Mouse (Mus musculus): ENCODE results near the gene Klc1. TPM values are rescaled to one million over a fixed set of nuclear protein-coding genes. Genes with fewer than 3 reads are reported as not detected.

Gene Klc1
- total RNA-seq, 2 experiments from 2014 or later: 901 to 907 TPM

- intact Hi-C loops (cut with DNase I): no loop called here
Observed at GRCm38 (mm10) chr12:111798493-111798892, 39.8 kb downstream of the Klc1 start.

GRCm38 (mm10) chr12:111800459-111801183 is 42.0 kb downstream of the Klc1 start:
- no peak for DNase-seq (ENCODE audit: extremely low spot score in 1 of 2, low spot score in 2 of 2)
- intact Hi-C loops (cut with DNase I): no loop called here

More at GRCm38 (mm10) chr12:111798493-111798892, 39.8 kb downstream of the Klc1 start:
- DNase-seq (ENCODE audit: extremely low spot score in 1 of 2, low spot score in 2 of 2): no peak

GRCm38 (mm10) chr12:111803538-111803937 is 44.9 kb downstream of the Klc1 start:
- DNase-seq (ENCODE audit: extremely low spot score in 1 of 2, low spot score in 2 of 2): no peak
- intact Hi-C loops (cut with DNase I): no loop called here

GRCm38 (mm10) chr12:111808775-111809174 is 50.1 kb downstream of the Klc1 start:
- intact Hi-C loops (cut with DNase I): no loop called here
- DNase-seq (ENCODE audit: extremely low spot score in 1 of 2, low spot score in 2 of 2): no peak

GRCm38 (mm10) chr12:111809762-111810161 is 51.1 kb downstream of the Klc1 start:
- intact Hi-C loops (cut with DNase I): no loop called here
- DNase-seq (ENCODE audit: extremely low spot score in 1 of 2, low spot score in 2 of 2): peak; percentile 56 to 85

- intact Hi-C loops (cut with DNase I): no loop called here
- DNase-seq (ENCODE audit: extremely low spot score in 1 of 2, low spot score in 2 of 2): no peak
Observed at GRCm38 (mm10) chr12:111812075-111812474, 53.4 kb downstream of the Klc1 start.

GRCm38 (mm10) chr12:111812611-111813010 is 54.0 kb downstream of the Klc1 start:
- DNase-seq (ENCODE audit: extremely low spot score in 1 of 2, low spot score in 2 of 2): no peak
- intact Hi-C loops (cut with DNase I): no loop called here

GRCm38 (mm10) chr12:111813111-111813765 is 54.6 kb downstream of the Klc1 start:
- no peak for DNase-seq (ENCODE audit: extremely low spot score in 1 of 2, low spot score in 2 of 2)
- intact Hi-C loops (cut with DNase I): no loop called here

- DNase-seq (ENCODE audit: extremely low spot score in 1 of 2, low spot score in 2 of 2): peak; percentile 99
Observed at GRCm38 (mm10) chr12:111813766-111814617, 55.3 kb downstream of the Klc1 start, which contains the start of the genes Xrcc3 and Zfyve21. Xrcc3 (minus strand) TSS chr12:111813873. Zfyve21 (plus strand) TSS chr12:111814170.

GRCm38 (mm10) chr12:111814769-111815762 is 56.4 kb downstream of the Klc1 start:
- intact Hi-C loops (cut with DNase I): no loop called here
- DNase-seq (ENCODE audit: extremely low spot score in 1 of 2, low spot score in 2 of 2): no peak

More at GRCm38 (mm10) chr12:111813766-111814617, 55.3 kb downstream of the Klc1 start, which contains the start of the genes Xrcc3 and Zfyve21:
- intact Hi-C loops (cut with DNase I): no loop called here

- peak; percentile 33 to 61 for DNase-seq (ENCODE audit: extremely low spot score in 1 of 2, low spot score in 2 of 2)
- intact Hi-C loops (cut with DNase I): no loop called here
Observed at GRCm38 (mm10) chr12:111816528-111816927, 57.9 kb downstream of the Klc1 start.

GRCm38 (mm10) chr12:111816967-111817366 is 58.3 kb downstream of the Klc1 start:
- DNase-seq (ENCODE audit: extremely low spot score in 1 of 2, low spot score in 2 of 2): no peak
- intact Hi-C loops (cut with DNase I): no loop called here

- DNase-seq (ENCODE audit: extremely low spot score in 1 of 2, low spot score in 2 of 2): no peak
- intact Hi-C loops (cut with DNase I): no loop called here
Observed at GRCm38 (mm10) chr12:111817991-111818390, 59.3 kb downstream of the Klc1 start.

- intact Hi-C loops (cut with DNase I): no loop called here
Observed at GRCm38 (mm10) chr12:111819936-111820335, 61.3 kb downstream of the Klc1 start.

GRCm38 (mm10) chr12:111820708-111821107 is 62.1 kb downstream of the Klc1 start:
- no peak for DNase-seq (ENCODE audit: extremely low spot score in 1 of 2, low spot score in 2 of 2)
- intact Hi-C loops (cut with DNase I): no loop called here

More at GRCm38 (mm10) chr12:111819936-111820335, 61.3 kb downstream of the Klc1 start:
- no peak for DNase-seq (ENCODE audit: extremely low spot score in 1 of 2, low spot score in 2 of 2)

- DNase-seq (ENCODE audit: extremely low spot score in 1 of 2, low spot score in 2 of 2): no peak
- intact Hi-C loops (cut with DNase I): no loop called here
Observed at GRCm38 (mm10) chr12:111821931-111822330, 63.3 kb downstream of the Klc1 start.

GRCm38 (mm10) chr12:111827556-111827955 is 68.9 kb downstream of the Klc1 start:
- DNase-seq (ENCODE audit: extremely low spot score in 1 of 2, low spot score in 2 of 2): peak in 1 of 2 experiments; percentile 12
- intact Hi-C loops (cut with DNase I): no loop called here

- DNase-seq (ENCODE audit: extremely low spot score in 1 of 2, low spot score in 2 of 2): no peak
Observed at GRCm38 (mm10) chr12:111829447-111829846, 70.8 kb downstream of the Klc1 start.

More at GRCm38 (mm10) chr12:111829447-111829846, 70.8 kb downstream of the Klc1 start:
- intact Hi-C loops (cut with DNase I): no loop called here

All from left cerebral cortex, postnatal 10 days (tissue).